Mouse (Mus musculus) kidney, embryonic 15.5 days (tissue): Measurements from ENCODE around the gene Acan. TPM values are rescaled to one million over a fixed set of nuclear protein-coding genes. Genes with fewer than 3 reads are reported as not detected.

Source experiments
- ATAC-seq: fragments of 200-750 bp; cut with Nextera tagmentation; replicated peaks from 2 replicates; pipeline ENCODE4 v1.8.0; 2017; ENCODE audit warnings: moderate TSS enrichment; ENCODE audit not compliant: low FRiP score
- H3K27ac ChIP-seq: fragments of 300-500 bp; sonication (generic); 2 replicates; pipeline ENCODE4 v1.5.1; 2015; ENCODE audit warnings: mild to moderate bottlenecking, inconsistent platforms
- H3K27me3 ChIP-seq: fragments of 300-500 bp; sonication (generic); 2 replicates; pipeline ENCODE4 v1.6.1; 2015; ENCODE audit warnings: inconsistent platforms
- H3K36me3 ChIP-seq: fragments of 300-500 bp; sonication (generic); 2 replicates; pipeline ENCODE4 v1.6.1; 2015; ENCODE audit warnings: inconsistent platforms
- H3K4me1 ChIP-seq: fragments of 300-500 bp; sonication (generic); 2 replicates; pipeline ENCODE4 v1.6.1; 2015; ENCODE audit warnings: inconsistent platforms
- H3K4me2 ChIP-seq: fragments of 300-500 bp; sonication (generic); 2 replicates; pipeline ENCODE4 v1.6.1; 2015; ENCODE audit warnings: moderate library complexity, mild to moderate bottlenecking, inconsistent platforms
- H3K4me3 ChIP-seq: fragments of 300-500 bp; sonication (generic); replicated peaks from 2 replicates; pipeline ENCODE4 v1.5.1; 2015; ENCODE audit warnings: mild to moderate bottlenecking, inconsistent platforms
- H3K9ac ChIP-seq: fragments of 300-500 bp; sonication (generic); 2 replicates; pipeline ENCODE4 v1.6.1; 2015; ENCODE audit warnings: mild to moderate bottlenecking, inconsistent platforms
- H3K9me3 ChIP-seq: fragments of 300-500 bp; sonication (generic); replicated peaks from 2 replicates; pipeline ENCODE4 v1.6.1; 2016; ENCODE audit warnings: inconsistent platforms
- WGBS: fragments of 180-500 bp; shearing (Covaris S2); methylation state at CpG from one replicate; pipeline ENCODE4 v1.1.7; 2015; ENCODE audit warnings: mixed read lengths; 5-methylcytosine and 5-hydroxymethylcytosine counted together
- polyA plus RNA-seq: library from polyadenylated mRNA; unstranded; fragments of >200 nt; fragmentation: Nextera tagmentation; extraction: Ambion mirVana; gene quantifications from 2 replicates; pipeline ENCODE4 v1.2.1, GENCODE M21; 2015

The Acan gene
- polyA plus RNA-seq = 0.52 and 0.81 TPM in 2 replicates

DNA sequence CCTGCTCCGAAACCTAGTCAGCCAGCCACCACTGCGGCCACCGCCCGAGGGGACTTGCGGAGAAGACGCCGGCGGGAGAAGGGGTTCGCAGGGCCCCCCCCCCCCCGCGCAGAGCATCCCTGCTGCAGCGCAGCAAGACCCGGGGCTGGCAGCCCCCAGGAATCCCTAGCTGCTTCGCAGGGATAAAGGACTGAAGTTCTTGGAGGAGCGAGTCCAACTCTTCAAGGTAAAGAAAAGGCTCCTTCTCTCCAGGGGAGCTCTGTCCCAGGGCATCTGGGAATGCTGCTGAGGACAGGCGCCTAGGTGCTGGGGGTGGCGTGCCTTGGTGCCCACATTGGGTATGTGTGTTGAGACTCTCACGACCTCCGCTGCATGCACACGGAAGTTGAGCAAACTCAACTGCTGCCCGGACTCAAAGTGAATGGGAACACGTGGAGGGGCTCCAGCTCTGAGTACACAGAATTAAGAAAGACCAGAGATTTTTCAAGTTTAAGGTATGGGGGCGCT lies at the start of gene Acan:
TSS of gene Acan (plus strand) at position 101 of the 507 bp plus-strand sequence.
- H3K9ac ChIP-seq = peak within 1 kb of the TSS; percentile 7; the same call in 1 of the 2 replicates
- no peaks in the 10 kb centered on the region for H3K9me3 ChIP-seq
- WGBS = 1% methylated on average over 22 of the region's 23 CpGs
- no peaks in the 10 kb centered on the region for H3K36me3 ChIP-seq
- peak within 1 kb of the TSS; percentile 50 for H3K4me3 ChIP-seq
- peak; percentile 43; the same call in 1 of the 2 replicates for ATAC-seq
- H3K27me3 ChIP-seq = peaks cover 90% of the 10 kb centered on the region
- H3K4me2 ChIP-seq = peak within 1 kb of the TSS; percentile 94
- H3K4me1 ChIP-seq = peaks cover 18% of the 10 kb centered on the region
- H3K27ac ChIP-seq = no peak within 1 kb of the TSS

DNA sequence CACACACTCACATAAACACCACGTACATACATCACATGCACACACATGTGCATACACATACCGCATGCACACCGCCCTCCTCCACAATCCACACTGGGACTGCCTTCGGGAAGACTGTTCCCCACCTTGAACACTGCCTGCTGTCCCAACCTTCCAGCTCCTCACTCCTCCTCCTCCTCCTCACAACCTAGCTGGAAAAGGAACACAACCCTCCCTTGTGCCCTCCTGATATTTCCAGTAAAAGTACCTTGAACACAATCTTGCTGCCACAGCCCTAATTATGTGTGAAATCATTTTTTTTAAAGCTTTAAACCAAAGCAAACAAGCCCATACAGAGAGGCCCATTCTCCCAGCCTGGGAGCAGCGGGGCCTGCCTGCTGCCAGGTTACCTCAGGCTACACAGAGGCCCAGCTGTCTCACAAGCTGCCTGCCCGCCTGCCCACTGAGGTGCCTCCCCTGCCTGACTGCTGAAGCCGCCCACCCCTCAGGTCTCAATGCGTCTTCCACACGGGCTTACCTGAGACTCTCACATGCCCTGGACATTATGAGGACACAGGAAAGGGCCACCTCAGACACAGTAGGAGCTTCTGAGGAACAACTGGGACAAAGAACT lies 31.9 kb upstream of the Acan start:
- H3K9ac ChIP-seq = no peak overlapping the region
- no peaks in the 10 kb centered on the region for H3K27me3 ChIP-seq
- H3K36me3 ChIP-seq = no peaks in the 10 kb centered on the region
- WGBS = 80% methylated on average over 9 of the region's 9 CpGs
- no peak overlapping the region for H3K27ac ChIP-seq
- H3K4me3 ChIP-seq = no peak overlapping the region
- H3K9me3 ChIP-seq = no peaks in the 10 kb centered on the region
- no peak overlapping the region for H3K4me2 ChIP-seq
- ATAC-seq = no peak
- no peaks in the 10 kb centered on the region for H3K4me1 ChIP-seq

GRCm38 (mm10) chr7:79029138-79029537 lies 24.1 kb upstream of the Acan start:
- no peak overlapping the region for H3K4me2 ChIP-seq
- no peaks in the 10 kb centered on the region for H3K36me3 ChIP-seq
- H3K27me3 ChIP-seq = no peaks in the 10 kb centered on the region
- WGBS = 83% methylated on average over 3 of the region's 3 CpGs
- H3K4me3 ChIP-seq = no peak overlapping the region
- H3K9ac ChIP-seq = no peak overlapping the region
- ATAC-seq = no peak
- no peaks in the 10 kb centered on the region for H3K4me1 ChIP-seq
- no peak overlapping the region for H3K27ac ChIP-seq
- no peaks in the 10 kb centered on the region for H3K9me3 ChIP-seq

DNA sequence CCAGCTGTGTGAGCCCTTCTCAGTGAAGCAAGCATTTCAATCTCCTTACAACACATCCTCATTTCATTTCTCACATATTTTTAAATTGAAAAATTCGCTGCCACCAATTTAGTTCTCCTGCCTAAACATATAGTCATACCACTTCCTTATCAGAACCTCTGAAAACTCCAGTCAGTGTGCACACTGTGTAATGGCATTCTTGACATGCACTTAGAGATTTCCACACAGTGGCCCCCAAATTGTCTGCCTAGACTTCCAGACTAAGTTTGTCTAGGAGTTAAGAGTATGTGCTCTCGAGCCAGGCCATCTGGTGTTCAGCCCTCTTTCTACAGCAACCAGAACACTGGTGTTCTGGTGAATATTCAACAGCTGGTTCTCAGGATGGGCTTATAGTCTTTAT lies 19.5 kb upstream of the Acan start:
- no peaks in the 10 kb centered on the region for H3K27me3 ChIP-seq
- H3K4me2 ChIP-seq = no peak overlapping the region
- H3K9ac ChIP-seq = no peak overlapping the region
- no peaks in the 10 kb centered on the region for H3K9me3 ChIP-seq
- no peaks in the 10 kb centered on the region for H3K36me3 ChIP-seq
- WGBS = 88% methylated on average over 2 of the region's 2 CpGs
- no peak for ATAC-seq
- no peaks in the 10 kb centered on the region for H3K4me1 ChIP-seq
- no peak overlapping the region for H3K4me3 ChIP-seq
- H3K27ac ChIP-seq = no peak overlapping the region

DNA sequence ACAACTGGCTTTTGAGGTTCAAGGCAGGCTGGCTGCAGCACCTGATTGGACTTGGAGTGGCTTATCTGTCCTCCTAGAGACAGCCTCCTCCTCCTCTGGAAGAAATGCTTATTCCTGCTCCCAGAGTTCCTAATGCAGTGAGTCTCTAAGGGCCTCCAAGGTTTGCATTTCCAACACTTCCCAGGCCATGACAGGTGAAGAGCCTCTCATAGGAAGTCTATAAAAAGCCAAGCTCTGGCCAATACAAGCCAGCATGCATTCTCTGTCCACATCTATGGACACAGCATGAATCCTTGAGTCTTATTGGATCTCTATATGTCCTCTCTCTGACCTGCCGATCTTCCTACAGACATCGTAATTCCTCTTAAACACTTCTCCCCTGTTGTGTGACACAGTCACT lies 18.8 kb upstream of the Acan start:
- ATAC-seq = no peak
- no peaks in the 10 kb centered on the region for H3K27me3 ChIP-seq
- no peaks in the 10 kb centered on the region for H3K9me3 ChIP-seq
- no peaks in the 10 kb centered on the region for H3K36me3 ChIP-seq
- no peak overlapping the region for H3K27ac ChIP-seq
- H3K4me2 ChIP-seq = no peak overlapping the region
- no peaks in the 10 kb centered on the region for H3K4me1 ChIP-seq
- no peak overlapping the region for H3K9ac ChIP-seq
- WGBS = 90% methylated on average over 2 of the region's 2 CpGs
- H3K4me3 ChIP-seq = no peak overlapping the region

DNA sequence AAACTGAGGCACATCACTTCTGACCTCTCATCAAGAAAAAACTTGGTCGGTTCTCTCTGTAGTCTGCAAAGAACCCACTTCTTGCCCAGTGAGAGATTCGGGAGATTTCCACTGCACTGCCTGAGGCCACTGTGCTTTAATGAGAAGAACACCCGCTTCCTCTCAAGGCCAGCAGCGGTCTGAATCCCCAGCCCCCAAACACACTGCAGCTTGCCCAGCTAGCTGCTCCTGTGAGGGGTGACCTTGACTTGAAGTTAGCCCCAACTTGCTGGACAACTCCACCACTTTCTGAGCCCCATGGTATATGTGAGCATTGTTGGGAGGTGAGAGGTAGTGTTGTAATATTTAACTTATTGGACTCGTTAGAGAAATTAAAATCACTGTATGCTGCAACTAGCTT lies 1.2 kb upstream of the Acan start:
- H3K4me2 ChIP-seq = peak overlapping the region; percentile 94; the same call in 1 of the 2 replicates
- no peak overlapping the region for H3K4me3 ChIP-seq
- no peak overlapping the region for H3K9ac ChIP-seq
- peaks cover 18% of the 10 kb centered on the region for H3K4me1 ChIP-seq
- WGBS = 18% methylated on average over 5 of the region's 5 CpGs
- peaks cover 82% of the 10 kb centered on the region for H3K27me3 ChIP-seq
- no peaks in the 10 kb centered on the region for H3K36me3 ChIP-seq
- no peak overlapping the region for H3K27ac ChIP-seq
- no peaks in the 10 kb centered on the region for H3K9me3 ChIP-seq
- ATAC-seq = no peak

- Histone ChIP-seq H3K4me1 (peaks cover 18% of the 10 kb centered on the region), H3K36me3 (no peaks in the 10 kb centered on the region), H3K4me2 (peak overlapping the region; percentile 94), H3K9ac (peak overlapping the region; percentile 7; the same call in 1 of the 2 replicates), H3K27me3 (peaks cover 86% of the 10 kb centered on the region), H3K4me3 (peak overlapping the region; percentile 50), H3K9me3 (no peaks in the 10 kb centered on the region), H3K27ac (no peak overlapping the region)
- ATAC-seq = peak; percentile 66; the same call in 1 of the 2 replicates
- WGBS = 2% methylated on average over 66 of the region's 66 CpGs
These were observed 531 bp upstream of the Acan start for GRCm38 (mm10) chr7:79052521-79053382.

DNA sequence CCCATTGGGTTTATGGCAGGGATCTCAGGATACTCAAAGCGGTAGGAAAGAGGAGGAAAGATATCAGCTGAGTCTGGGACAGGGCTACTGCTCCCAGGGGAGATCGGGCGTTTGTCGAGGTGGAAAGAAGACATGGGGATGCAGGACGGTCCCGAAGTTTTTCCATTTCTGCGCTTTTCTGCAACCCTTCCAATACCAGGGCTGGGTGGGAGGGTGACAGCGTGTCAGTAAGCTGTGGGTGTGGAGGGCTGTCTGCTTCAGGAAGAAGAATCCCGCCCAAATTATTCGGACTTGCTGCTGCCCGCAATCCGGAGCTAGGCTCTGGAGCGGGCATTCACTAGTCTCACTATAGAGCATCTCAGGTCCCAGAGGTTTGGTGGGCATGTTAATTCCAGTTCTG lies 828 bp downstream of the Acan start:
- Histone ChIP-seq H3K4me2 (peak overlapping the region; percentile 94; the same call in 1 of the 2 replicates), H3K9ac (no peak overlapping the region), H3K27me3 (peaks cover 84% of the 10 kb centered on the region), H3K36me3 (no peaks in the 10 kb centered on the region), H3K27ac (no peak overlapping the region), H3K9me3 (no peaks in the 10 kb centered on the region), H3K4me1 (peaks cover 18% of the 10 kb centered on the region), H3K4me3 (0 out of 2 replicates have a peak overlapping the region, but pooled peaks have one; percentile 50)
- ATAC-seq = no peak
- WGBS = 11% methylated on average over 13 of the region's 13 CpGs

DNA sequence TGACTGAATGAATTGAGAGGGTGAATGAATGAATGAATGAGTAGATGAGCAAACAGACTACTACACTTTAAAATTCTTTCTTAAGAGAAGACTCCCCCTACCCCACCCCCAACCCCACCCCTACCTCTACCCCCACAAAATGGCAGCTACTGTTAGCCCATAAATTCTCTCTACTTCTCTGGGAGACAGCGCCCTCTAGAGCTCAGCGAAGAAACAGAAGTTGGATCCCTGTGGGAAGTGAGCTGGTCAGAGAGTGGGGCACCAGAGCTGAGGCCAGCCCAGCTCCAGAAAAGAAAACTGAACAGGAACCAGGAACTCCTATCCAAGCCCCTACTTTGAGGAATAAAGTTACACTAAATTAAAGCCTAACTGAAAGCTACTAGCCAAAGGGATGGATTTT lies 5.3 kb downstream of the Acan start:
- peaks cover 40% of the 10 kb centered on the region for H3K27me3 ChIP-seq
- H3K4me1 ChIP-seq = peaks cover 6% of the 10 kb centered on the region
- H3K27ac ChIP-seq = no peak overlapping the region
- H3K36me3 ChIP-seq = no peaks in the 10 kb centered on the region
- ATAC-seq = no peak
- WGBS = 20% methylated on average over 2 of the region's 2 CpGs
- no peaks in the 10 kb centered on the region for H3K9me3 ChIP-seq
- no peak overlapping the region for H3K4me2 ChIP-seq
- no peak overlapping the region for H3K9ac ChIP-seq
- H3K4me3 ChIP-seq = no peak overlapping the region

DNA sequence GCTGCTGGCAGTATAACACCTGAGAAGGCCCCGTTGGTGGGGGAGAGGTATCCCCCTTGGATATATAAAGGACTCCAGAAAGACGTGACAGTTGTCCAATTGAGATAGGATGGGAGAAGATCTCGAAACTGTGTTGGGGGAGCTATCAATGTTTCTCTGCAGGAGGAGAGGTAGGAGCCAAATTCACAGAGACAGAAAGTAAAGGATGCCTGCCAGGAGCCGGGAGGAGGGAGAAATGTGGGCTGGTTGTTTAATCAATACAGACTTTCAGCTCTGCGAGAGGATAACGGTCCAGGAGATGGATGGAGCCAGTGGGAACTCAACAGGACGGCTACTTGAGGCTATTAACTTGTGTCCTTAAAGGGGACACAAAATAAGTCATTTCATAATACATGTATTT lies 14.2 kb downstream of the Acan start:
- H3K9ac ChIP-seq = no peak overlapping the region
- H3K27me3 ChIP-seq = no peaks in the 10 kb centered on the region
- H3K4me3 ChIP-seq = no peak overlapping the region
- H3K27ac ChIP-seq = no peak overlapping the region
- no peaks in the 10 kb centered on the region for H3K4me1 ChIP-seq
- no peaks in the 10 kb centered on the region for H3K36me3 ChIP-seq
- H3K9me3 ChIP-seq = no peaks in the 10 kb centered on the region
- 59% methylated on average over 7 of the region's 7 CpGs for WGBS
- ATAC-seq = no peak
- no peak overlapping the region for H3K4me2 ChIP-seq

DNA sequence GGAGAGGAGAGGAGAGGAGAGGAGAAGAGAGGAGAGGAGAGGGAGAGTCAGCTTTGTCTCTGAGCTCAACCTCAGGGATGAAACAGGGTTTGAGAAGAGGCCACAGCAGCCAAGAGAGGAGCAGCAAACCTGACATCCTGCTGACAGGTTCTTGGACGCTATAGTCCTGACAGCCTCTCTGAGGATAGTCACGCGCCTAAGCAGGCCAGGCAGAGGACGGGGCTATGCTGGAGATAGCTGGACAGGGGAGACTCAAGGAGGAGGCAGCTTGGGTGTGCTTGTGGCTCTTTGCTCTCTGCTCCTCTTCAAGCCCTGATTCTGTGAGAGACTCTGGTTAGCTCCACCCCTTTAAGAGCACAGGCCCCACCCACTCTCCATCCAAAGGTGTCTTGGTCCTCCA lies 14.9 kb downstream of the Acan start:
- 44% methylated on average over 4 of the region's 4 CpGs for WGBS

DNA sequence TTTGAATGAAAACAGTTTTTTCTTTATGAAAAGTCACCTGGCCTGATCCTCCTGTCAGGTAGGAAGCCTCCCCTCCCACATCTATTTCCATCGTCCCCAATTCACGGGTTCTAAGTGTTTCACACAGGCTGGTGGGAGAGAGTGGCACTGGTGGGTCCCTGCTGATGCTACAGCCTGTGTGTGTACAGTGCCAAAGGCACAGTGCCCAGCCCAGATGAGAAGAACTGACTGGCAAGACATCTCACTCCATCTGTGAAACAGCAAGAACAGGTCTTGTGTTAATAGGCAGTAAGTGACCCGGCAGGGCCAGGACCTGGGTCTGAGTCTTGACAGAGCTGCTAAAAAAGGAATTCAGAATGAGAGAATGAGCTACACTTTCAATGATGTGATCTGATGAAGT lies 25.9 kb downstream of the Acan start:
- Histone ChIP-seq H3K4me2 (no peak overlapping the region), H3K27me3 (0 out of 2 replicates have a peak, but pooled peaks cover 5% of the 10 kb centered on the region), H3K4me3 (no peak overlapping the region), H3K9ac (no peak overlapping the region), H3K27ac (no peak overlapping the region), H3K36me3 (no peaks in the 10 kb centered on the region), H3K9me3 (no peaks in the 10 kb centered on the region), H3K4me1 (no peaks in the 10 kb centered on the region)
- 63% methylated on average over 3 of the region's 3 CpGs for WGBS
- no peak for ATAC-seq

More for the DNA sequence above, 14.9 kb downstream of the Acan start:
- no peaks in the 10 kb centered on the region for H3K27me3 ChIP-seq
- H3K36me3 ChIP-seq = no peaks in the 10 kb centered on the region
- no peaks in the 10 kb centered on the region for H3K9me3 ChIP-seq
- no peak overlapping the region for H3K9ac ChIP-seq
- H3K4me3 ChIP-seq = no peak overlapping the region
- H3K27ac ChIP-seq = no peak overlapping the region
- no peak overlapping the region for H3K4me2 ChIP-seq
- no peaks in the 10 kb centered on the region for H3K4me1 ChIP-seq
- no peak for ATAC-seq
